Mouse (Mus musculus): ENCODE results near the gene Vmn2r1. TPM values are rescaled to one million over a fixed set of nuclear protein-coding genes. Genes with fewer than 3 reads are reported as not detected.

The Vmn2r1 gene
- polyA plus RNA-seq, 1 experiment from 2014 or later: 0.12 TPM

Other genes with a start within 250 kb of the Vmn2r1 start
- 2.8 and 3.2 TPM in 2 replicates for gene Plch1, start 182.1 kb upstream of the Vmn2r1 start, polyA plus RNA-seq (2014; fragmentation: Nextera tagmentation; extraction: Ambion mirVana)
- 2.7 and 3.4 TPM in 2 replicates for gene E130311K13Rik, start 152.1 kb upstream of the Vmn2r1 start, polyA plus RNA-seq (2014; fragmentation: Nextera tagmentation; extraction: Ambion mirVana)
- gene Slc33a1, start 116.8 kb upstream of the Vmn2r1 start, polyA plus RNA-seq (2014; fragmentation: Nextera tagmentation; extraction: Ambion mirVana): 12.1 and 12.3 TPM in 2 replicates
- gene Gmps, start 105.4 kb upstream of the Vmn2r1 start, polyA plus RNA-seq (2014; fragmentation: Nextera tagmentation; extraction: Ambion mirVana): 76.4 and 79.4 TPM in 2 replicates
- gene Vmn2r2, start 60.4 kb downstream of the Vmn2r1 start, polyA plus RNA-seq (2014; fragmentation: Nextera tagmentation; extraction: Ambion mirVana): not detected in 2 replicates
- gene Vmn2r3, start 208.2 kb downstream of the Vmn2r1 start, polyA plus RNA-seq (2014; fragmentation: Nextera tagmentation; extraction: Ambion mirVana): not detected in 2 replicates